Mouse (Mus musculus) embryonic fibroblast, embryonic 13.5 days (primary cell): Measurements from ENCODE around the gene Adora3.

ENCODE experiments used
- CTCF ChIP-seq: IDR thresholded peaks from 2 replicates; pipeline ENCODE4 v1.5.1; 2011; ENCODE audit warnings: mild to moderate bottlenecking, control low read depth, low read length, moderate library complexity, borderline replicate concordance; ENCODE audit not compliant: insufficient read depth
- POLR2A ChIP-seq: IDR thresholded peaks from 2 replicates; pipeline ENCODE4 v1.6.1; 2011; ENCODE audit warnings: low read depth, mild to moderate bottlenecking, control low read depth, low read length, moderate library complexity

DNA sequence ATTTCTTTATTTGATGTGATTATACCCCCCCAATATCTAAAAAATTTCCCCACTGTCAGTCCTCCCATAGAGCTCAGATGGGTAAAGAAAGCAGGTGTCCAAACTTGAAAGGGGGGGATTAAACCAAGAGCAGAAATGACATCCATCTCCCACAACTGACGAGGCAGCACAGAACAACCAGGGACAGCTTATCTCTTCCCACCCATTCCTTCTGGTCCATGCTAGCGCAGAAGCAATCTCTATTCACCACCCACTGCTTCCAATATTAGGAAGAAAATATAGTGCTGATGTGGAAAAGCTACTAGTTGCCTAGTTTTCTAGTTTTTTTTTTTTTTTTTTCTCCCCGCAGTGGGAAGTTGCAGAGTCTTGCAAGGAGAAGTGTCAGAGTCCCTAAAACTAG lies 34.8 kb upstream of the Adora3 start:
- TF ChIP-seq CTCF, result no peak
- no peak for TF ChIP-seq POLR2A
